Mouse (Mus musculus) layer of hippocampus, adult 9-11 months (tissue): Measurements from ENCODE around the gene Ccdc63.
A peak's percentile ranks its signal among the peaks of the same experiment; 100 is the strongest.
"Not testable (repeated sequence)": the region's sequence is repeated elsewhere in the genome, so short reads cannot be mapped to it uniquely, and the experiment has no call there.

Experiments
- DNase-seq: peaks from one replicate; pipeline ENCODE4 v3.0.0; 2022

Gene Ccdc63

DNA sequence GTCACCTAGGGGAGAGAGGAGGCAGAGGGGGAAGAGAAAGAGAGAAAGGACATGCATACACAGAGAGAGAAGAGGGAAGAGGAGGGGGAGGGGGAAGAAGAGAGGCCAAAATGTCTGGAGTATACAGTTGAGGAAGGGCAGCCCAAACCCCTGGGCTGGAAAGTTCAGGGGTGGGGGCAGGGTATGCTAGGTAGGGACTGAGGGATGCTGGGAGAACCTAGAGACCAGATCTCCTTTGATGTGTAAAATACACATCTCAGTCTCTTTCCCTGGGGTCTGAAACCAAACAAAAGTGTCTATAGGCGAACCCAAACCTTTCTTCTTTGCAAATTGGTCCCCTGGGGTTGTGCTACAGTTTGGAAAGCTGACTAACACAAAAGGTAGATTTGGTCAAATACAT, 7.5 kb upstream of the Ccdc63 start:
- DNase-seq: no peak

DNA sequence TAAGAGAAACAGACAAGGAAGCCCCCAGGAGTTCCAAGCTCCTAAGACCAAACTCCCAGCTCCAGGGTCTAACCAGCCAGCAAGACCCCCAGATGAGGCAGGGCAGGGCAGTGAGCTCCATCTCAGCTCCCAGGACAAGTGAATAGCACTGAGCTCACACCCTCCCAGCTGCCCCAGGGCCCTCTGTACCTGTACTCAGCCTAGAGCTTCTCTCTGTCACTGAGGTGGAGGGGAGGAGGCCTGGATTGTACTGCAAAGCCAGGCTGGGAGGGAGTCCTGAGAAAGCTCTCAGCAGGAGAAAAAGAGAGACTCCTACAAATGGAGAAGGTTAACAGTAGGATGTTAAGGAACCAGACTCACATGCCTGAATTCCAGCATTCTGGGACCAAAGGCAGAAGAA, 6.0 kb upstream of the Ccdc63 start:
- DNase-seq: no peak

DNA sequence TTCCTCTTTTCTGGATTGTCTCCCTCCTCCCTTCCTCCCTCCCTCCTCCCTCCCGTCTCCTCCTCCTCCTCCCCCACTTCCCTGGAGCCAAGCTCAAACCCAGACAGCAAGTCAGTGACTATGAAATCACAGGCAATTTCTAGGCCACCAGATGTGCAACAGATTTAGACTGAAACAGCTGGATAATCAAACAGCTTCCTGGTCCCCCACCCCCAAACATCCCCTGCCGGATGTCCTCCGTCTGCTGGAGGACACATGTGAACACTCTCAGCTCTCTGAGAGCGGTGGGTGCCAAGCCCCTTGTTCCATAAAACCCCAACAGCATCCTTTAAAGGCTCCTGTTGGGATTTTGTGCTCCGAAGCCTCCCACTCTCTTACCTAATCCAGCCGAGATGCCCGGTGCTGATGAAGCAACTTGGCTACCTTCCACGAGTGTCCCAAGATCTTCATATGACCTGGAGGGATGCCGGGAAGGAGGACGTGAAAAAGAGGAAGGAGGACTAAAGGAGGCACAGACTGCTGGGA, 5.5 kb upstream of the Ccdc63 start:
- DNase-seq: peak; percentile 48

DNA sequence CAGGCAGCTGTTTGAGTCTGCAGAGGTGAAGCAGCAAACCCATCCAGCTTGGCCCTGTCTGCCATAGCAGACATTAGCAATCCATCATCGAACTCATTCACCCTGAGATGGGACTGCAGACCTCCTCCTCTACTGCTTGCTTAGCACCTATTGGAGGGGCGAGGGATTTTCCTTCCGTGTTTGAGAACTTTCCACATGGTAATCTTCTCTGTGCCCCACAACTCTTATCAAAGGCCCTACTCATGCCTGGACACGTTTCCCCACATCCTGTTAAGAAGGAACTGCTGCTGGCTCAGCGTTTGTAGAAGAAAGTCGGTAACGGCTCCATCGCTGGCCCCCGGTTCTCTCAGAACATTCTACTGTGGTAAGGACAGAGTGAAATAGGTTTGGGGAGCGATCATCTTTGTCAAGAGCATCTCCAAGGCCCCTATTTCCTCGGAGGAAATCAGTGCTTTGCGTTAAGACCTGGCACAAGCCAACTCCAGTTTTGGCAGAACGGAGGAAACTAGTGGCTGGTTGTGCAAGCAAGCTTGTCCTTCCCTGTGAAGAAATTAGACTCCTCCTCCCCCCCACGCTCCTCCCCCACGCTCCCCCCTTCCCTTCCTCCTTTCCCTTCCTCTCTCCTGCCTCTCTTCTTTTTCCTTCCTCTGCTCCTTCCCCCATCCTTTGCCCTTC, 4.9 kb upstream of the Ccdc63 start:
- DNase-seq: no peak

DNA sequence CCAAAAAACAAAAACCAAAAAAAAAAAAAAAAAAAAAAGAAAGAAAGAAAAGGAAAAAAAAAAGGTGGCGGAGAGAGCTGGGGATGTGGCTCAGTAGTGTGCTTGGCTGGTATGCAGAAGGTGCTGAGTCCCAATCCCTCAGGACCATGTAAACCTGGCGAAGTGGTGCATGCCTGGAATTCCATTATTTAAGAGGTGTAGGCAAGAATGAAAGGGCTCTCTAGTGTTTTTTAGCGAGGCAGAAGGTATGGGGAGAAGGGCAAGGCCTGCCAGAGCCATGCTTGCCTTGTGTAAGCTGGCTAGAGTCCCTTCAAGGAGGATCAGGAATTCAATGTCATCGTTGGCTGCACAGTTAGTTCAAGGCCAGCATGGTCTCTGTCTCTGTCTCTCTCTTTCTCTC, 4.2 kb upstream of the Ccdc63 start:
- no peak for DNase-seq

DNA sequence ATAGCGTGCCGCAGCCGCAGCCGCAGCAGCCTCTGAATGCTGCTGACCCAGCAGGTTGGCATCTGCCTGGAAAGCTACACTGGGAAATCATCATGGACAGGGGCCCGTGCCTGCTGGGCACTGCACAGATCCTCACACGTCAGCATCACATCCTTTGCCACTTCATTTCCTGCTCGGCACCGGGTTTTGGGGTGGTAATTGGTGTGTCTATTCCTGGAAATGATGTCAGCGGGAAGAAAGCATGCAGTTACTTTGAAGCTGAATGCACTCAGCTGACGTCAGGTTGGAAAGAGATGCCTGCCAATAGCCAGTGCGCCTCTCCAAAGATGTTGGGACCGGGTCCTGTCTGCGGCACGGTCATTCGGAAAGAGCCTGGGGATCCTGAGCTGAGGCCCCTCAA, 2.9 kb upstream of the Ccdc63 start:
- DNase-seq: peak; percentile 62

DNA sequence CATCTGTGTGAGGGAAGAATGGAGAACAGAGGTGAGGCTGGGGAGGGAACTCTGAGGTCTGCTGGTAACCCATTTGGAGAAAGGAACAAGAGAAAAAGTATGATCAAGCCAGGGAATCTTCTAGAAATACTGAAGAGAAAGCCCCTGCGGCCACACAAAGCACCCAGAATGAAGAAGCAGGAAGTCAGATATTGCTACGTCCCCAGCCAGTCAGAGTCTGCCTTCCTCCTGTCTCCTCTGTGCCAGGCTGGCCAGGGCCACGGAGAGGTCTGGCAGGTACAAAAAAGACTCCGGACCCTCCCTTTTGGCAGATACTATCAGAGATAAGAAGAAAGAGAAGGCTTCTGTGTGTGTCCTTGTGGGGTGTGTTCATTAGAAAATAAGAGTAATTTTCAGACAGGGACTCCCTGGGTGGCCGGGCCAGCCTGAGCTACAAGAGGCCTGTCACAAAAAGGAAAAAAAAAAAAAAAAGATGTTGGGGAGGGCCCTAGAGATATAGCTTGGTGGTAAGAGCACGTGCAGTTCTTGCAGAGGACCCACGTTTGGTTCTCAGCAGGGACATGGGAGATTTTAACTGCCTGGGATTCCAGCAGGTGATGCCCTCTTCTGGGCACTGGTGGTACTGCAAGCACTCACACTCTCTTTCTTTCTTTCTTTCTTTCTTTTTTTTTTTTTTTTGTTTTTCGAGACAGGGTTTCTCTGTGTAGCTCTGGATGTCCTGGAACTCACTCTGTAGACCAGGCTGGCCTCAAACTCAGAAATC, 1.8 kb upstream of the Ccdc63 start:
- no peak for DNase-seq

DNA sequence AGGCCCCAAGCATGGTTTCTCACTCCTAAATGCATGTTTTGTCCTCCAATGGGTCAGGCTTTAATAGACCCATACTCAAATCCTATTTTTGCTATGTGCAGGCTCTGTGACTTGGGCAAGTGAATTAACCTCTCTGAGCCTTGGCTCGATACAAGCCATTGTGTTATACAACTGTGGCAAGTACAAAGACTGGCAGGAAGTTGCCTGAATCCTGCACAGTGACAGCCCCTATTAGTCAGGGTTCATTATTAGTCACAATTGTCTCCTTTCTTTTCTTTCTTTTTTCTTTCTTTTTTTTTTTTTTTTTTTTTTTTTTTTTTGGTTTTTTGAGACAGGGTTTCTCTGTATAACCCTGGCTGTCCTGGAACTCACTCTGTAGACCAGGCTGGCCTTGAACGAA, 852 bp downstream of the Ccdc63 start:
- not testable (repeated sequence) for DNase-seq

DNA sequence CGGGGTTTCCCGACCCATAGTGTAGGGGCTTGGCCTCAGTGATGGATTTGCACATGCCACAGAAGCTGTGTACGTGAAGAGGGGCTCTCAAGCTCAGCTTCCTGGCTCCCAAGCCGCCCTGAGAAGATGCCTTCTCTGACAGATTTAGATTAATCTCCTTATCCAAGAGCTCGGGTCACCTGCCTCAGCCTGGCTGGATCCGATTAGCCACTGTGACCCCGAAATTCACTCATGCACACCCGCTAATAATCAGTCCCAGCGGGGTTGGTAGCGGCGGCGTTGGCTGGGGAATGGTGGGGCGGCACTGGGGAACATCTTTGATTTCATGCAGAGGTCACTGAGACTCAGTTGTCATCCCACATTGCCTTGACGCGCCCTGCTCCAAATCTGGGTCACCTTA, 1.8 kb downstream of the Ccdc63 start:
- DNase-seq: no peak

DNA sequence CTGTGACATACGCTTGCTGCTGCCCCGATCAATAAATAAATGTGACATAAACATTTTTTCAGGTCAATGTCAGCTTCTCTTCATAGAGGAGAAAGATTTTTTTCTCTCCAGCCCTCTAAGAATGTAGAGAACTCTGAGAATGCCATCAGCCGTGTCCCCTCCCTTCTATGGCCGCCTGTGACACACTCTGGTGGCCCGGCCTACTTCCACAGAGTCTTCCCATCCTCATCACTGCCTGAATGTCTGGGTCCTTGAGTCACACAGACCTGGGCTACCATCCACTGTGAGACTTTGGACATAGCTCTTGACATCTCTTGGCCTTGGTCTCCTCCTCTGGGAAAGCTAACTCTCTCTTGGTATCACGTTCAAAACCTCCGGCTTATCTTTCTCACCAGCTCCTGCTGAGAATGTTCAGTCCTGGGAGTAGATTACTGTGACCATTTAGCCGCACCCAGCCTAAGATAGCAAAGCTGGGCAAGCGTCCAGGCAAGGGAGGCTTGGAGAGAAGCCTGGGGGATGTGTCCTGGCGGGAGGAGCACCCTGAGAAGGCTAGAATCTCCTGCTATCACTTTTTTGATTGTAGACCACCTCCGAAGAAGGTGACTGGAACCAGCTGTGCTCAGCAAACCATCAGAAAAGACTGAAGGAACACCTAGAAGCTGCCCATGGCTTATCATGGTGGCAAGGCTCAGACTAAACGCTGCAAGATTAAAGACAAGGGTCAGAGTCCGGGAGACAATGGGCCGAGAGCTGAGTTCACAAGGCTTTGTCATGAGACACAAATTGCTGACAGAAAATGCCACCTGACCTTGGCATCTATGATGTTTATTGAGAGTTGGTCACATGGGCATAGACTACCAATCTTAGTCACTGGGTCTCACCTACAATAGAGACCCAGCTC, 3.9 kb downstream of the Ccdc63 start:
- DNase-seq: no peak

DNA sequence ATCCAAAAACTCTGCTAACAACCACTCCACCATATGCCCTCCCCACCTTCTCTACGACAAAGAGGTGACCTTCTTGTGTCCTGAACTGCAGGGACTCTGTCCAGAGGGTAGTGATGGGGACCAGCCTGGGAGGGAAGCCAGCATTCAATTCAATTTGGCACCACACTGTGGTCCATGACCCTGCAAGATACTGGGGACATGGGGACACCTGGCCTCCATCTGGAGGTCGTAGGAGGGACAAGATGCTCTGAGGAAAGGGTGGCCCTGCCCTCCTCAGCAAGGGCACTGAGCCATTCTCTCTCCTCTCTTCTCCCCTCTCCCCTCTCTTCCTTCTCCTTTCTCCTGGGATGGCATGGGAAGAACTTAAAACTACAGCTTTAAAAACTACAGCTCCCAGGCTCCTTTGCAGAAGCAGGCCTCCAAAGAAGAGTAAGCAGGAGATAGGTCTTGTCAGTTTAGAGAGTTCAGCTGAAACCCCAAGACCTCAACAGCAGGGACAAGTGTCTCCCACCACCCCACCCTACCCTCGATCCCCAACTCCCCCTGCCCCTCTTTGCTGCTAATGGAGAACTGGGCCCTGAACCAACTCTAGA, 5.2 kb downstream of the Ccdc63 start:
- DNase-seq: no peak

DNA sequence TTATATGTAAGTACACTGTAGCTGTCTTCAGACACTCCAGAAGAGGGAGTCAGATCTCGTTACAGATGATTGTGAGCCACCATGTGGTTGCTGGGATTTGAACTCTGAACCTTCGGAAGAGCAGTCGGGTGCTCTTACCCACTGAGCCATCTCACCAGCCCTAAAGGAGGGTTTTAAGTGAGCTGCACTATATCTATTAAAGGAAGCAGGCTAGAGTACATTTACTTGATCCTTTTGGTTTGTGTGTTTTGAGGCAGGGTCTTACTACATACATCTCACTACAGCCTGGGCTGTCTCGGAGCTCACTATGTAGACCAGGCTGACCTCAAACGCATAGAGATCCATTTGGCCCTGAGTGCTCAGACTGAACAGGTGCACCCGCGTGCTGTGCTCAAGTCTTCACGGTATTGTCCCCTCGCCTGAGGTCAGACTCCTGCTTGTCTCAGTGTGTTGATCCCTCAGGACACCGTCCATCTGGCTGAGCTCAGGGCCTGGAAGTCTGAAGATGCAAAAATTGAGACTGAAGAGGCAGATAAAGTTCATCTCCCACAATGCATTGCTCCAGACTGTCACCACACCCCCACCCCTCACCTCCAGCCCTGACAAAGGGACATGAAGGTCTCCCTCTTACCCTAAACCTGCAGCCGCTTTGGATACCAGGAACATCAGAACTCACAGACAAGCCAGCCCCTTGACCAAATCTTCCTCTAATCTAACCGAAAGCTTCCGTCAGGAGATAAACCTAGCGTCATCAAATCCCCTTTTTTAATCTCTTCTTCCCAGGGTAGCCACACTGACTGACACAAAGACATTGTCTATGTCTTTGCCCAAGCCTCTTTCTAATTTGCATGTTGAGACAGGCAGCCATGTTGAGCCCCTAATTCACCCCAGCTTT, 6.0 kb downstream of the Ccdc63 start:
- no peak for DNase-seq

DNA sequence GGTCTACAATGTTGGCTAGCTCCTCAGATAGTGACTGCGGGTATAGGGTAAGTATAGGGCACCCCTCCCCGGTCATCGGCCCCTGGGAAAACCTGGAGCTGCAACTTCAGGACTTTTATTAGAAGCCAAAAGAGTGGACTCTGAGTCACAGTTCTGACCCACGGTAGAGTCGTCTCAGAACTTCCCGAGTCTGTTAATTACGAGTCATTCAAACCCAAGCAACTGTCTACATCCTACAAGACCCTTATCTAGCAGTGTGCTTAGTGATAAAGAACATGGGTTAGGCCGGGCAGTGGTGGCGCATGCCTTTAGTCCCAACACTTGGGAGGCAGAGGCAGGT, 7.6 kb downstream of the Ccdc63 start:
- no peak for DNase-seq

DNA sequence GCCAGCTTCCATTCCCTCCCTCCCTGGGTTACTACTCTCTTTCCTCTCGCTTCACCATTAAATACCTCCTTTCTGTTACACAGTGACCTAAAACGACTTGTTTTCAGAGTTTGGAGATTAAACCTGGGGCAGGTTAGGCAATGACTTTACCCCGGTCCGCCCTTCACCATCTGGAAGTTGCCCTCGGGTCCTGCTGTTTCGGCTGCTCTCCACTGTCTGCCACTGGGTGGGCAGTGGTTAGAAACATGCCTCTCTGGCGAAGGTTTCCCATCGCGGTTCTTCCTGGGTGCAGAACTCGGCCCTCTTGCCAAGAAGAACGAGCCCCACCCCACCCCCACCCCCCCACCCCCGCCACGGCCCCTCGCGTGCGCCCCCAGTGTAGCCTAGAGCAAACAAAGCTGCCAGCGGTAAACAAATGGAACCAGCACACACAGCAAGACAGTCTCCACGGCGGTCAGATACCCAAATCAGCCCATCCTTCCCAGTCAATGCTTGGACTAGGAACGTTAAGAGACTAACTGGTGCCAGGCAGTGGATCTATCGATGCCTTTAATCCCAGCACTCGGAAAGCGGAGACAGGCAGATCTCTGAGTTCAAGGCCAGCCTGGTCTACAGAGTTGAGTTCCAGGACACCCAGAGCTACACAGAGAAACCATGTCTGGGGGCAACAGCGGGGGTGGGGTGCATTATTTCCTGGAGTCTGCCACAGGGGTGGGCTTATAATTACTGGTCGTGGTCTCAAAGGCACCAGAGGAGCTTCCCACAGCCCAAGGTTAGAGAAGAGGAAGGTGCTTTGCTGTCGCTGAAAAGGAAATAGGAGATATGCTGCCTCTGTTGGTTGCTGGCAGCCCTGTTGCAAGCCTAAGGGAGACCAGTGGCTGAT, 8.2 kb downstream of the Ccdc63 start:
- no peak for DNase-seq

DNA sequence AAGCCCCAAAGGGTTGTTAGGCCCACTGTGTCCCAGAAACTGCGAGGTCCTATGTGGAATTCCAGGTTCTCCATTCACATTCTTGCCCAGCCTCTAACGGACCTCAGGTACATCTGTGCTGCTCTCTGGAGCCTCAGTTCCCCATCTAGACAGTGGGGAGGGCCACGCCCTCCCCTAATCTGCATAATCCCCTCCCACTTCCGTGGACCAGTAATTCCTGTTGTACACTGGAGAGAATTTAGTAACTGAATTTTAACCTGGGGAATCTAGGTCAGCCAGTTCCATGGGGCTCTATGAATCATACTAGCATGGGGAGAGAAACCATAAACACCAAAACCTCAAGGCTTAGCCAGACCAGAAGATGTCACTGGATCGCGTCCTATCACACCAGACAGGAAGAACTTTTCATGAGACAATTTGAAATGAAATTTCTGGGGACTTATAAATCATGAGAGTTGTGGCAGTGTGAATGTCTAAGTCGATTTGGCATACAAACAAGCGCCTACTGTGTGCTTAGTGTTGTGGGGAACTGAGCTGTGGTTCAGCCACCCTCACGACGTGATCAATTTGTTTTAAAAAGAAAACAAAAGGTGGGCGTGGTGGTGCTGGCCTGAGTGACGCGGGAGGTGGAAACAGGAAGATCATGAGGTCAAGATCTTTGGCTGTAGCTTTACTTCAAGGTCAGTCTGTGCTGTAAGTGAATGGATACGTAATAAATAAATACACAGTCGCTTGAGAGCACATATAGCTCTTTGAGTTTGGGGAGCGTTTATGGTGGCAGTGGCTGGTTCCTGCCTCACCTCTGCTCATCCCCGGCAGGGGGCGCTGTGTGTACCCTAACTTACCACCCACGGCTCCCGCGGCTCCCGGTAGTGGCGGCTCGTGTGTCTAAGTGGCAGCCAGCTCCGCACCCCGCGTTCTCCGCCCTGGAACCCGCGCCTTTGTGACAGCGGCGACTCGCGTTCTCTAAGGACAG, 9.3 kb downstream of the Ccdc63 start:
- peak; percentile 89 for DNase-seq

DNA sequence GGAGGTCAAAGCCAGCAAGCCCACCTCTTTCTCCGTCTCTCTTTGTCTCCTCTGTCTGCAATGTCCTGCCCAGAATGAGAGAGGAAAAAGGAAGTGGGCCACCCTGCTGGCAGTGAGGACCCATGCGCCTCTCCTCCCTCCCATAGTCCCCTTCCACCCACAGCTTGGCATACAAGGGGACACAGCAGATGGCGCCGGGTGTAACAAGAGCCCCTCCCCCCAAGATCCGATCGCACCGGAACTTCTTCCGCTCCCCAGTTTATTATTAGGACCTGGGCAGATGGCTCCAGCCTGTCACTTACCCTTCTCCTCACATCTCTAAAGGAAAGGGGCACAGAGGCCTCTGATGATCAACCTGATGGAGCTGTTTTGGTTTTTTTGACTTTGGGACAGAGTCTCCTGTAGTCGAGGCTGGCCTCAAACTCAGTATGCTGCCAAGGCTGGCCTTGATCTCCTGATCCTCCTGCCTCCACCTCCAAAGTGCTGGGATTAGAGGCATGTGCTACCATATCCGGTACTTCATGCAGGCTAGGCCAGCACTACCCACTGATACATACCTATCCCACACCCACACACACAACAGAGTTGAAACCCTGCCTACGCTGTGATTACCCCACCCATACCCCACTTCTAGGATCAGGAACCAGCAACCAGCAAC, 10.2 kb downstream of the Ccdc63 start:
- peak; percentile 79 for DNase-seq

DNA sequence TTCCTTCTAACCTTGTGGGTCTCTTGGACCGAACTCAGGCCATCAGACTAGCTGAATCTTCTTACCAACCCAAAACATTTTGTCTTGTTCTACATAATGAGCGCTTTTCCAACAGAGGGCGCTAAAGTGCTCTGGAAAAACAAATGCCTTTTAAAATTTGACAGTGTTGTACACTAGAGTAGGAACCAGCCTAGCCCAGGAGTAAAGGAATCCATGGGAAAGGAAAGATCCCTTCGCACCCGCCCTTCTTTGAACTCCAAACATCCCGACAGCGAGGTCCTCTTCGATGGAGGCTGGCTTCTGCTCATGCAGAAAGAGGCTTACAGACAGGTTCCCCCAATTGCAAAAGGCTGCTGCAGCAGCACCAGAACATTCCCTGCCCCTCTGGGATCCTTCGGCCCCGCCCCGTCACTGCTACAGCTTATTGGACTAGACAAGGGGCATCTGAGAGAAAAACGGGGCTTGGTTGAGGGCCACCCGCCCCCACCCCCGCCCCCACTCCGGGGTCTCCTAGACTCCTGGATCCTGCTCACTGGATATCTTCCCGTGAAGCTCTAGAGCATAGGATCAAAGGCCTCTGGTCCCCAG, 11.5 kb downstream of the Ccdc63 start:
- DNase-seq: peak; percentile 80

DNA sequence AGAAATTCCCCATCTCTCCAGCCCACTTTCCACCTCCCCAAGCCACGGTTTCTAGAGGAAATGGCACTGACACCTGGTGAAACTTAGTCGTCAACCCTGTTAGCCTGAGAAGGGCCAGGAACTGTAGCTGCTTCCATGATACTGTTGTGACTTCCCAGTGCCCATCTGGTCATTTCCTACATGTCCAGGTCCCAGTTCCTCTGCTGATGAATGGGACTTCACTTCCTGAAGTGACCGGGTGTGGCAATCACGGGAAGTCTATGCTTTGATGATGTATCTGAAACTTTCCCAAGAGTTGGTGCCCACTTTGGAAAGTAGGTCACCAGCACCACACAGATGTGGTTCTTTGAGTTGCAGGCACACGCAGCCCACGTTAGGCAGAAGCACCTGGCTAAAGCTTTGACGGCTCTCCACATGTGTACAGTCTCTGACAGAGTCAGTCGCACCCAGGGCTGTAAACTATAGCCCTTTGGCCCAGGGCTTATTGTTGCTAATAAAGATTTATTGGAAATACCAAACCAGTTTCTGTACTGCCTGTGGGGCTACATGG, 15.3 kb downstream of the Ccdc63 start:
- DNase-seq: no peak
